Mouse (Mus musculus): ENCODE measurements around the gene Rab5if. TPM values are rescaled to one million over a fixed set of nuclear protein-coding genes. Genes with fewer than 3 reads are reported as not detected.
"Not testable (repeated sequence)": the region's sequence is repeated elsewhere in the genome, so short reads cannot be mapped to it uniquely, and the experiment has no call there.

Rab5if gene
- polyA plus RNA-seq, 1 experiment from 2014 or later = 190 TPM

DNA sequence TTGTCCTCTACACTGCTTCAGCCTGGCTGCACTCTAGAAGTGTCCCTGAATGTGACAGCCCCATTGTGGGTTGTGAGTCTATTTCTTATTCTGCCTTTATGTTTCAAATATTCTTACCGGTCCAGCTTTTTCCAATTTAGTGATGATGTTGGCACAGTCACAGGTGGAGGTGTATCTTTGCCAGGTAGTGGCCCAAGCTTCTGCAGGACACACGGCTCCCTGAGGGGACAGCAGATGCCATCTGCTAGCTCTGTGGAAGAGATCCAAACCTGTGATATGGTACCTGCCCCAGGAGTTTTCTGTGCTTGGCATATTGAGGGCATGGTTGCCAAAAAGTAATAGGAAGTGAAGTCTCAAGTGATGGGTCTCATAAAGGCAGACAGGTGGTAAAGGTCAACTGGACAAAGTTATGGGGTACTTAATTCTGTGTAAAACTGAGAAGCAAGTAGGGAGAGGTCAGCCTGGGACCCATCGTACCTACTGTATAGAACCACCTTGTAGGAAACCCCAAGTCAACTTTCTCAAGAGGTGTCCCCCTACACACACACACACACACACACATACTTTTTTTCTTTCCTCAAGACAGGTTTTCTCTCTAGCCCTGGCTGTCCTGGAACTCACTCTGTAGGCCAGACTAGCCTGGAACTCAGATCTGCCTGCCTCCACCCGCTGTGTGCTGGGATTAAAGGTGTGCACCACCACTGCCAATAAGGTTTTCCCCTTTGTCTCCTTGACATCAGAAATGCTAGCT lies 12.0 kb downstream of the Rab5if start:
- H3K27ac ChIP-seq (ENCODE audit: low read length) = no peak overlapping the region
- H3K9me3 ChIP-seq (replicated peaks; ENCODE audit: control insufficient read depth, low read length) = no peaks in the 10 kb centered on the region
- H3K36me3 ChIP-seq (ENCODE audit: control insufficient read depth, insufficient read depth, low read length) = peaks cover 19% of the 10 kb centered on the region; the same call in 1 of the 2 replicates
- H3K27me3 ChIP-seq (ENCODE audit: control insufficient read depth, insufficient read depth, low read length) = no peaks in the 10 kb centered on the region
- WGBS = 94% methylated on average over 4 of the region's 4 CpGs
- no peak overlapping the region for H3K4me3 ChIP-seq (replicated peaks; ENCODE audit: low read length)
- no peak overlapping the region for H3K4me2 ChIP-seq (ENCODE audit: low read depth, low read length)
- H3K4me1 ChIP-seq (ENCODE audit: control insufficient read depth, insufficient read depth, low read length) = peaks cover 7% of the 10 kb centered on the region
- no peak overlapping the region for H3K9ac ChIP-seq (ENCODE audit: low read length)
- no peak for ATAC-seq (ENCODE audit: insufficient read depth, low FRiP score)

DNA sequence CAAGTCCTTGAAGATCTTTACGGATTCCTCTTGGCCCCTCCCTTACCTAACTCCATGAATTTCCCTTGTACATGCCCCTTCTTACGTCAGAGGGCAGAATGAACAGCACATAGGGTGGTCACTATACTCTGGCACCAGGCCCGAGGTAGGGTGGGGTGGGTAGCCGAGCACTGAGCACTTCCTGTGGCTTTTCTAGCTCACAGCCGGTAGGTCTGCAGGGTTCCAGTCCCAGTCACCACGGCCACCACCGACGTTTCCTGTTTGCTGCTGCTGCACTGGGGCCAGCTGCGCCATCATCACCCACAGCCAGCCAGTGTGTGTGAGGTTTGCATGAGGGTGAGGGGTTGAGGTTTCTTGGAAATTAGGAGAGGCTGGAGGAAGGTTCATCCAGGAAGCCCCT lies 14.8 kb downstream of the Rab5if start:
- Histone ChIP-seq H3K27ac (ENCODE audit: low read length) (no peak overlapping the region), H3K36me3 (ENCODE audit: control insufficient read depth, insufficient read depth, low read length) (peaks cover 8% of the 10 kb centered on the region; the same call in 1 of the 2 replicates), H3K4me3 (replicated peaks; ENCODE audit: low read length) (no peak overlapping the region), H3K4me1 (ENCODE audit: control insufficient read depth, insufficient read depth, low read length) (no peaks in the 10 kb centered on the region), H3K27me3 (ENCODE audit: control insufficient read depth, insufficient read depth, low read length) (no peaks in the 10 kb centered on the region), H3K9ac (ENCODE audit: low read length) (no peak overlapping the region), H3K9me3 (replicated peaks; ENCODE audit: control insufficient read depth, low read length) (no peaks in the 10 kb centered on the region), H3K4me2 (ENCODE audit: low read depth, low read length) (no peak overlapping the region)
- no peak for ATAC-seq (ENCODE audit: insufficient read depth, low FRiP score)
- WGBS = 52% methylated on average over 9 of the region's 9 CpGs

DNA sequence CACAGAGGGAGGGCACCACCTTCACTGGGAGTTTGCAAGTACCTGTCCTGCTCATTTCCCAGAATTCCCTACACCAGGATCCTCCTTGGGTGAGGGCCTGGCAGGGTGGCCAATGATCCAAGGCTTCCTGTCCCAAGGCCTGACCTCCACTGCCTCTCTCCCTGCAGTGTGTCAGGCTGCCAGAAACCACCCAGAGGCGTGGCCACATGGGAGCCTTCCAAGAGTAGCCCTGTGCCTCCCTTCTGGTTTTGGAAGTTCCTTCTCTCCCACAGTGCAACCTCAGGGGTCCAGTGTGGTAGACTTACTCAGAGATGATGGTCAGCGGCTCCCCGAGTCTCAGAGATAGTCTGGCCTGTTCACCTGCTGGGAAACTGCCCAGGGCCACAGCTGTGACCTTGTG lies 16.6 kb downstream of the Rab5if start:
- 0 out of 2 replicates have a peak, but pooled peaks cover under 1% of the 10 kb centered on the region for H3K36me3 ChIP-seq (ENCODE audit: control insufficient read depth, insufficient read depth, low read length)
- no peak overlapping the region for H3K4me2 ChIP-seq (ENCODE audit: low read depth, low read length)
- WGBS = 86% methylated on average over 3 of the region's 3 CpGs
- no peak overlapping the region for H3K4me3 ChIP-seq (replicated peaks; ENCODE audit: low read length)
- H3K4me1 ChIP-seq (ENCODE audit: control insufficient read depth, insufficient read depth, low read length) = no peaks in the 10 kb centered on the region
- no peak overlapping the region for H3K27ac ChIP-seq (ENCODE audit: low read length)
- H3K27me3 ChIP-seq (ENCODE audit: control insufficient read depth, insufficient read depth, low read length) = no peaks in the 10 kb centered on the region
- H3K9ac ChIP-seq (ENCODE audit: low read length) = no peak overlapping the region
- H3K9me3 ChIP-seq (replicated peaks; ENCODE audit: control insufficient read depth, low read length) = no peaks in the 10 kb centered on the region
- no peak for ATAC-seq (ENCODE audit: insufficient read depth, low FRiP score)

DNA sequence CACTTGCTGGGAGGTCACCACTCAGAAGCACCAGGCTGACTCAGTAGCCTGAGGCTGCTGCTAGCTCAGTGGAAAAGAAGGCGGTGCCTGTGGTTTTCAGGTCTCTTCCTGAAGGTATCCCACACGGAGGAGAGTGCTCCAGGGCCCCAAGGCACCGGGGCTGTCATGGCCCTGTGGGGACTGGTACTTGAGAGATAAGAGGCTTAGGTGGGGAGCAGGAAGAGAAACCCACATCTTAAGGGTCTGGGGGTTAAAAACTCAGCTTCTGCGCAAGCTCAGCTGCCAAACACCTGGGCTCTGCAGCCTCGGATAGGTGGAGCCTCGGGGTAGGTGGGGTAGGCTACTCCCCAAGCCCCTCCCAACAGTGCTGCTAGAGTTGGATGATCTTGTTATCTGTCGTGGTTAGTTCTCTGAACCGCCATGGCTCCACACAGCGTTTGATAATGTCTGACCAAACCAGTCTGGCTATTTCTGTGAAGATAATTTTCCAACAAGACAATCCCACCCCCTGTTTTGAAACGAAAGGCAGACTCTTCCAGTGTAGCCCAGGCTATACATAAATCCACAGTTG lies 19.6 kb downstream of the Rab5if start:
- no peaks in the 10 kb centered on the region for H3K27me3 ChIP-seq (ENCODE audit: control insufficient read depth, insufficient read depth, low read length)
- H3K4me3 ChIP-seq (replicated peaks; ENCODE audit: low read length) = no peak overlapping the region
- ATAC-seq (ENCODE audit: insufficient read depth, low FRiP score) = no peak
- no peak overlapping the region for H3K4me2 ChIP-seq (ENCODE audit: low read depth, low read length)
- no peak overlapping the region for H3K9ac ChIP-seq (ENCODE audit: low read length)
- no peaks in the 10 kb centered on the region for H3K4me1 ChIP-seq (ENCODE audit: control insufficient read depth, insufficient read depth, low read length)
- WGBS = 31% methylated on average over 10 of the region's 10 CpGs
- H3K9me3 ChIP-seq (replicated peaks; ENCODE audit: control insufficient read depth, low read length) = no peaks in the 10 kb centered on the region
- no peak overlapping the region for H3K27ac ChIP-seq (ENCODE audit: low read length)
- H3K36me3 ChIP-seq (ENCODE audit: control insufficient read depth, insufficient read depth, low read length) = no peaks in the 10 kb centered on the region

DNA sequence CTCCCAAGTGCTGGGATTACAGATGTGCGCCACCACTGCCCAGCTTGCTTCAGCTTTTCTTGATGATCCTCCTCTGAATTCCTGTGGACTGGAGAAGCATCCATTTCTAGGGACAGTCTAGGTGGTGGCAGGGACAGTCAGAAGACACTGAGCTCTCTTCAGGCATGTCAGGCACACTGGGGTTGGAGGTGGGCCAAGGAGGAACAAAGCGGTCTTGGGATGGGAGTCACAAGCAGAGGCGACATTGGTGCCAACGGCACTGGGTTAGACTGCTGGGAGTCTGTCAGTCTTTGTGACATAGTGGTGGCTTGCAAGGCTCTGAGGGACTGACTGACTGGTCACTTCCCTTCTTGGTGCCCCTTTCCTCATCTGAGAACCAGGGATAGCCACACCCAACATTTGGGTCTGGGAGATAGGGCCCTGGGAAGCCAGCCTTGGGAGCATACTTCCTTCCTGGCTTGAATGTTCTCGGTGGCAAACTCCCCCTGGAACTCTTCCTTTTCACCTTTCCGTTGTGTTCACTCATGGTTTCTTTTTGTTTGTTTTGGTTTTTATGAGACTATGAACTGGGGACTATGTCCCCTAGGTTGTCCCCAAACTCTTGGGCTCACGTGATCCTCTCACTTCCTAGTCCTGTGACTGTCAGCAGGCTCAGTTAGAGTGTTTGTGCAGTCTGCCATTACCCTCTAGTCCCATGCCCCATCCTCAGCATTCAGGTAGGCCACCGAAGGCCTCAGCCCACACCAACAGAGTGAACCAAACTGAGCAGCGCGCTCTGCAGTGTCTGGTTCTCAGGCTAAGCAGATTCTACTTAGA lies 21.7 kb downstream of the Rab5if start:
- H3K9ac ChIP-seq (ENCODE audit: low read length) = no peak overlapping the region
- no peaks in the 10 kb centered on the region for H3K27me3 ChIP-seq (ENCODE audit: control insufficient read depth, insufficient read depth, low read length)
- no peaks in the 10 kb centered on the region for H3K4me1 ChIP-seq (ENCODE audit: control insufficient read depth, insufficient read depth, low read length)
- WGBS = 87% methylated on average over 10 of the region's 10 CpGs
- no peak overlapping the region for H3K4me2 ChIP-seq (ENCODE audit: low read depth, low read length)
- no peaks in the 10 kb centered on the region for H3K9me3 ChIP-seq (replicated peaks; ENCODE audit: control insufficient read depth, low read length)
- no peak overlapping the region for H3K4me3 ChIP-seq (replicated peaks; ENCODE audit: low read length)
- ATAC-seq (ENCODE audit: insufficient read depth, low FRiP score) = no peak
- no peaks in the 10 kb centered on the region for H3K36me3 ChIP-seq (ENCODE audit: control insufficient read depth, insufficient read depth, low read length)
- H3K27ac ChIP-seq (ENCODE audit: low read length) = no peak overlapping the region

DNA sequence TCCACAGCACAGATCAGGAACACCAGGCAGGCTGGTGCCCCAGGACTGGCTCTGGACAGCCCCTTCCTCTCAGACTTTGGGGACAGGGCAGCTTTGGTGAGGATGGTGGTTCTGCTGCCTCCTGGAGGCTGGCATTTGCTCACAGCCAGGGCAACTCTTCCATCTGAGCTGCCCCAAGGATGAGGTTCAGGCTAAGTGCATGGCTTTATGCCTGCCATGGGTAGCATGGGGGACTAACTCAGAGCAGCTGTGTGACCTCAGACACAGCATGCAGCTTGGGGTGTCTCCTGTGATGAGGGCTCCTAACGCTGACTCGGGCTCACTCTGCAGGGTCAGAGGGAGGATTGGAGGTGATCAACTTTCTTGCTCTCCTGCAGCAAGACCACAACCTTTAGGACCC lies 22.7 kb downstream of the Rab5if start:
- not testable (repeated sequence) for H3K36me3 ChIP-seq (ENCODE audit: control insufficient read depth, insufficient read depth, low read length); H3K9ac ChIP-seq (ENCODE audit: low read length); H3K4me3 ChIP-seq (replicated peaks; ENCODE audit: low read length); H3K27me3 ChIP-seq (ENCODE audit: control insufficient read depth, insufficient read depth, low read length); H3K4me2 ChIP-seq (ENCODE audit: low read depth, low read length); ATAC-seq (ENCODE audit: insufficient read depth, low FRiP score); H3K4me1 ChIP-seq (ENCODE audit: control insufficient read depth, insufficient read depth, low read length); H3K9me3 ChIP-seq (replicated peaks; ENCODE audit: control insufficient read depth, low read length); H3K27ac ChIP-seq (ENCODE audit: low read length)
- 92% methylated on average over 2 of the region's 2 CpGs for WGBS

DNA sequence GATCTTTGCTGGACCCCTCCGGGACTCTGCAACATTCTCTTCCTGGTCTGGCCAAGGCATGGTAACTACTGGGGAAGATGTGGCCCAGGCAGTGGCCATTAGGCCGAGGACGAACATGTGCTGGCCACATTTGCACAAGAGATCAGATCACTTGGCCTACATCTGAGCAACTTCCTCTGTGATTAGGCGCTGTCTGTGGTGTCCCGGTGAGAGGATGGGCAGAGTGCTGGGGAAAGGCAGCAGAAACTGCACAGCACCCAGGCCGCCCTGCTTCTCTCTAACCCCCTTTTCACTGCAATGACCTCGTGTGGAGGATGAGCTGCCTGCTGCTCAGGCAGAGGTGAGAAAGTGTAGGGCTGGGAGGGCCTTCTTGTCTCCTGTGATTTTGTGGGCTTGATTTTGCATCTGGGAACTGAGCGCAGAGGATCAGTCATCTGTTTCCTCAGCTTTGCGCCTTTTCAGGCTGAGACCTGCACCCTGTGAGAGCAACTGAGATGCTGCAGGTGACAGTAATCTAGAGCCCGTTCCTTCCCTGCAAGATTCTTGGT lies 23.2 kb downstream of the Rab5if start:
- Histone ChIP-seq H3K9ac (ENCODE audit: low read length) (no peak overlapping the region), H3K4me2 (ENCODE audit: low read depth, low read length) (no peak overlapping the region), H3K36me3 (ENCODE audit: control insufficient read depth, insufficient read depth, low read length) (no peaks in the 10 kb centered on the region), H3K27me3 (ENCODE audit: control insufficient read depth, insufficient read depth, low read length) (no peaks in the 10 kb centered on the region), H3K4me1 (ENCODE audit: control insufficient read depth, insufficient read depth, low read length) (no peaks in the 10 kb centered on the region), H3K4me3 (replicated peaks; ENCODE audit: low read length) (no peak overlapping the region), H3K27ac (ENCODE audit: low read length) (no peak overlapping the region), H3K9me3 (replicated peaks; ENCODE audit: control insufficient read depth, low read length) (no peaks in the 10 kb centered on the region)
- no peak for ATAC-seq (ENCODE audit: insufficient read depth, low FRiP score)
- 80% methylated on average over 10 of the region's 10 CpGs for WGBS

DNA sequence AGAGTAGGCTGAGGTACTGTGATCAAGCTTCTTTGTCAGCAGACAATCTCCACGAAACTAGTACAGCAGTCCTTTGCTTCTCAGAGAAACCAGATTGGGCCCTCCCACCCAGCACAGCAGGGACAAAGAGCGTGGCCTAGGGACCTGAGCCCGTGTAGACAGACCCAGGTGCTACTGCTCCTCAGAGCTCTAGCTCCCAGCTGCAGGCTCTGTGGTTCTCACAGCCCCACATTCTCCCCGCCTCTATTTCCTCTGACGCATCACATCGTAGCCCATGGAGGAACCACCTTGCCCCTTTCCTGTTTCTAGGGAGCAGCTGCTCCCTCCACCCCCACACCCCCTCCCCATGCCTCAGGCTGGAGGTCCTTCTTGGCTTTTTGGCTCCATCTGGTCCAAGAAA lies 24.1 kb downstream of the Rab5if start, which contains the start of gene Sla2:
Gene Sla2 (minus strand): TSS at position 176 of the 400 bp plus-strand sequence.
- Histone ChIP-seq H3K4me3 (replicated peaks; ENCODE audit: low read length) (no peak within 1 kb of the TSS), H3K4me2 (ENCODE audit: low read depth, low read length) (no peak within 1 kb of the TSS), H3K9me3 (replicated peaks; ENCODE audit: control insufficient read depth, low read length) (no peaks in the 10 kb centered on the region), H3K36me3 (ENCODE audit: control insufficient read depth, insufficient read depth, low read length) (no peaks in the 10 kb centered on the region), H3K4me1 (ENCODE audit: control insufficient read depth, insufficient read depth, low read length) (no peaks in the 10 kb centered on the region), H3K27ac (ENCODE audit: low read length) (no peak within 1 kb of the TSS), H3K27me3 (ENCODE audit: control insufficient read depth, insufficient read depth, low read length) (no peaks in the 10 kb centered on the region), H3K9ac (ENCODE audit: low read length) (no peak within 1 kb of the TSS)
- 44% methylated on average over 6 of the region's 6 CpGs for WGBS
- no peak for ATAC-seq (ENCODE audit: insufficient read depth, low FRiP score)

DNA sequence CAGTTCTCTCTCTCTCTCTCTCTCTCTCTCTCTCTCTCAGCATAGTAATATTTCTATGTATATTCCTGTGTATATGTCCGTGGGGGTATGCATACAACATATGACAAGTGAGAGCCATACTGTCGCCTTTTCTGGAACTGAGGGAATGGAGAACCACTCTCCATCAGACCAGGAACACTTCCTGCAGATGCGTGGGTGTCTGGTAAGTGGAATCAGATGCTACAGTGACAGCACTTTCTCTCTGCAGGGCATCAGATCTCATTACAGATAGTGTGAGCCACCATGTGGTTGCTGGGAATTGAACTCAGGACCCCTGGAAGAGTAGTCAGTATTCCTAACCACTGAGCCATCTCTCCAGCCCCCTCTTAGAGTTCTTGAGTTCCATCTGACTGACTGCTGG lies 25.6 kb downstream of the Rab5if start:
- Histone ChIP-seq H3K4me3 (replicated peaks; ENCODE audit: low read length) (no peak overlapping the region), H3K36me3 (ENCODE audit: control insufficient read depth, insufficient read depth, low read length) (no peaks in the 10 kb centered on the region), H3K4me2 (ENCODE audit: low read depth, low read length) (no peak overlapping the region), H3K27ac (ENCODE audit: low read length) (no peak overlapping the region), H3K4me1 (ENCODE audit: control insufficient read depth, insufficient read depth, low read length) (no peaks in the 10 kb centered on the region), H3K27me3 (ENCODE audit: control insufficient read depth, insufficient read depth, low read length) (no peaks in the 10 kb centered on the region), H3K9me3 (replicated peaks; ENCODE audit: control insufficient read depth, low read length) (no peaks in the 10 kb centered on the region), H3K9ac (ENCODE audit: low read length) (no peak overlapping the region)
- no peak for ATAC-seq (ENCODE audit: insufficient read depth, low FRiP score)
- WGBS = 64% methylated on average over 3 of the region's 3 CpGs
